ENCODE assay signal across 10 mouse cellular contexts in the genomic region with DNA sequence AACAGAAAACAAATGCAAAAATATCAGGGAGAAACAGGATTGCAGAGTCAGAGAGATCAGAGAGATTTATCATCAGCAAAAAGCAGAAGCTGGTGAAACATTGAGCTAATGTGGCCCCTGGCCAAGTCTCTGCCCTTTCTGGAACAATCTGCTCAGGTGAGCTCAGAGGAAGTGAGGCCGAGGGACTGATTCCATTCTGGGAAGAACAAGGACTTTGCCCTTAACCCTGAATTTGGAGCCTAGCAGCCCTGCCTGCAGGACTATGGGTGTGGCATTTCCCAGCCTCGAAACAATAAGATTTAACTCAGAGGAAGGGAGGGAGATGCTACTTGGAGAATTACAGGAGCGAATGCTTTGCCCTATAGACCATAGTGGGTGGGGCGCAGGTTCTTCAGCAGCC. TPM values are rescaled to one million over a fixed set of nuclear protein-coding genes. Genes with fewer than 3 reads are reported as not detected.
A peak's percentile ranks its signal among the peaks of the same experiment; 100 is the strongest.
DNase-seq lines count a peak whose midpoint lies in the region.
"Had no signal": no experiment of that assay in that cellular context is flagged by ENCODE, and none has a peak within 500 bp of the region (broad histone marks: within the 10 kb centered on the region; RNA-seq: fewer than 3 reads in every experiment).

No protein-coding gene starts in this region.

- intact Hi-C loops in left cerebral cortex, postnatal 4 days (cut with DNase I), result no loop called here
- intact Hi-C loops in heart, postnatal 25 days (cut with DNase I), result no loop called here

- DNase-seq in cerebellum, postnatal 25 days, result peak; percentile 32 to 58
- no peak for DNase-seq in cerebellum, adult 8-10 months
- DNase-seq in urinary bladder, postnatal 14 days (ENCODE audit: low spot score), result peak; percentile 30
- DNase-seq in urinary bladder, postnatal 4 days (ENCODE audit: low spot score in 2 of 2), result no peak
- DNase-seq in kidney, postnatal 10 days, result peak; percentile 70
- no peak for DNase-seq in left cerebral cortex, postnatal 4 days
- DNase-seq in heart, postnatal 25 days (ENCODE audit: low spot score), result no peak
- DNase-seq: gastrocnemius, postnatal 10 days; heart, postnatal 36 days; thymus, postnatal 25 days had no signal

RNA-seq across cellular contexts. Expression of gene Tbcel, which starts 4.7 kb away (rescaled TPM):
- total RNA-seq in left cerebral cortex, postnatal 4 days (2021), result 10 to 100 TPM; 30.1 to 31.6 TPM
- total RNA-seq in heart, postnatal 25 days (2021), result 10 to 100 TPM; 19.0 to 20.1 TPM

Comparison
In these comparisons a context has a peak if more than half of its experiments do, and no peak if none do; other contexts are left out.
1. DNase-seq: peak in cerebellum, postnatal 25 days (2 of 2), urinary bladder, postnatal 14 days (single experiment) and kidney, postnatal 10 days (single experiment); none in cerebellum, adult 8-10 months (single experiment), urinary bladder, postnatal 4 days (0 of 2), left cerebral cortex, postnatal 4 days (single experiment) and heart, postnatal 25 days (single experiment).